Mouse (Mus musculus) CD4-positive, CD25-positive, alpha-beta regulatory T cell, adult 4 months (primary cell): Measurements from ENCODE around the gene Gm21764. TPM values are rescaled to one million over a fixed set of nuclear protein-coding genes. Genes with fewer than 3 reads are reported as not detected.
"Not testable (repeated sequence)": the region's sequence is repeated elsewhere in the genome, so short reads cannot be mapped to it uniquely, and the experiment has no call there.

ENCODE experiments used
- ATAC-seq: one replicate; pipeline ENCODE4 v1.8.0; 2017
- polyA plus RNA-seq, 2 experiments: library from polyadenylated mRNA; unstranded; fragments of 100-300 nt; shearing (Covaris generic); gene quantifications; one replicate each; pipeline ENCODE4 v1.2.1; 2017

Gene Gm21764
- not detected for polyA plus RNA-seq

- ATAC-seq, result not testable (repeated sequence)
Measured at GRCm38 (mm10) chrY:18061712-18062111, at the start of gene Gm21764. Gene Gm21764, minus strand, starts transcription at chrY:18061812.

DNA sequence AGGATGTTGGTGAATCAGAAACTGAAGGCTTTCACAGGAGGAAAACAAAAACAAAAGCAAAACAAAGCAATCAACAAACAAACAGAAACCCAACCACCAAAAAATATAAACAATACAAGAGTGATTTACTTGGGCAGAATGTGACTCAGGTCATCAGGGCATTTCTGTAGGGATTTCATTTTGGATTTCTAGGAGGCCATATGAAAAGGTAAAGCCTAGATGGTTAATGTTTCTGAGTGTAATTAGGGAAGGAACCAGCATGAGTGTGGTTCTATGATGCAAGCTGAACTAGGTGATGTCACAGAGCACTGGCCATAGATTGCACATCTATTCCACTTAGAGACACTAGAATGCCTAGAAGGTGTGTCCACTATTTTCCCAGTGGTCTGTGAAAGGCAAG lies 27.2 kb upstream of the Gm21764 start, which contains the start of gene Ssty1:
Gene Ssty1 (plus strand): TSS at position 301 of the 400 bp plus-strand sequence.
- not testable (repeated sequence) for ATAC-seq

Other genes starting within 250 kb of the Gm21764 start
- gene Gm21904, start 215.5 kb downstream of the Gm21764 start, polyA plus RNA-seq, result not detected
- gene Gm20772, start 187.1 kb downstream of the Gm21764 start, polyA plus RNA-seq, result not detected
- gene Gm20831, start 187.1 kb downstream of the Gm21764 start, polyA plus RNA-seq, result not detected
- gene Srsy, start 124.5 kb downstream of the Gm21764 start, polyA plus RNA-seq, result not detected
- gene Ssty1, start 27.3 kb upstream of the Gm21764 start, polyA plus RNA-seq, result not detected